Mouse (Mus musculus) midbrain, embryonic 10.5 days (tissue): ENCODE data around the gene Fam110a. TPM values are rescaled to one million over a fixed set of nuclear protein-coding genes. Genes with fewer than 3 reads are reported as not detected.

Experiments used
- DNase-seq: peaks from one replicate; pipeline ENCODE4 v3.0.0-alpha.2; 2017; ENCODE audit warnings: low spot score
- H3K27ac ChIP-seq: fragments of 300-500 bp; sonication (generic); replicated peaks from 2 replicates; pipeline ENCODE4 v1.5.1; 2016; ENCODE audit warnings: mild to moderate bottlenecking
- H3K27me3 ChIP-seq: fragments of 300-500 bp; sonication (generic); 2 replicates; pipeline ENCODE4 v1.6.1; 2016; ENCODE audit warnings: low read depth, mild to moderate bottlenecking; ENCODE audit not compliant: poor library complexity, severe bottlenecking
- H3K36me3 ChIP-seq: fragments of 300-500 bp; sonication (generic); 2 replicates; pipeline ENCODE4 v1.6.1; 2016; ENCODE audit warnings: mild to moderate bottlenecking, moderate library complexity
- H3K4me1 ChIP-seq: fragments of 300-500 bp; sonication (generic); 2 replicates; pipeline ENCODE4 v1.6.1; 2016
- H3K4me3 ChIP-seq: fragments of 300-500 bp; sonication (generic); 2 replicates; pipeline ENCODE4 v1.5.1; 2016; ENCODE audit warnings: mild to moderate bottlenecking, moderate library complexity
- H3K9me3 ChIP-seq: fragments of 300-500 bp; sonication (generic); replicated peaks from 2 replicates; pipeline ENCODE4 v1.6.1; 2016; ENCODE audit warnings: mild to moderate bottlenecking
- WGBS: fragments of 180-500 bp; shearing (Covaris S2); methylation state at CpG from one replicate; pipeline ENCODE4 v1.1.7; 2016; 5-methylcytosine and 5-hydroxymethylcytosine counted together
- polyA plus RNA-seq: library from polyadenylated mRNA; unstranded; fragments of >200 nt; fragmentation: Nextera tagmentation; extraction: Ambion mirVana; gene quantifications from 2 replicates; pipeline ENCODE4 v1.2.1, GENCODE M21; 2016

The Fam110a gene
- polyA plus RNA-seq, 1 experiment from 2014 or later = 79.8 TPM

- no peaks in the 10 kb centered on the region for H3K9me3 ChIP-seq
- peaks cover 27% of the 10 kb centered on the region for H3K36me3 ChIP-seq
- H3K4me3 ChIP-seq = 0 out of 2 replicates have a peak overlapping the region, but pooled peaks have one; percentile 2
- DNase-seq = no peak
- peaks cover 46% of the 10 kb centered on the region for H3K27me3 ChIP-seq
- H3K27ac ChIP-seq = no peak overlapping the region
- H3K4me1 ChIP-seq = peaks cover 90% of the 10 kb centered on the region
- WGBS = 94% methylated on average over 3 of the region's 3 CpGs
Measured at GRCm38 (mm10) chr2:151976067-151976466, 4.0 kb downstream of the Fam110a start.

DNA sequence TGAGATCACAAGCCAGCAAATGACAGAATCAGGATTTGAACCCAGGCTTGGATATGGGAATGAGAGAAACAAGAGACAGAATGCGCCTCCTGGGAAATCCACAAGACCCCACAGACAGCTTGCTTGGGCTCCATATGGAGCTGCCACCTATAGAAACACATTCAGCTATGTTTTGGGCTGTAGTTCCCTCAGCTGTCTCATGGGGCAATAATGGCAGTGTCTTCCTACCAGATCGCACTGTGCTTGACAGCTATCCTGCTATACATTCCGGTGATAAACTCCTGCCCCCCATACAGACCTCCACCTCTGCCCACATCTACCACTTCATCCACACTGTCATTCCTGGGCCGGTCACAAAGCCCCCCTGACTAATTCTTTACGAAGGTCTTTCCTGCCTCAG, 4.7 kb downstream of the Fam110a start:
- Histone ChIP-seq H3K9me3 (no peaks in the 10 kb centered on the region), H3K27ac (no peak overlapping the region), H3K27me3 (peaks cover 48% of the 10 kb centered on the region), H3K4me1 (peaks cover 91% of the 10 kb centered on the region), H3K4me3 (no peak overlapping the region), H3K36me3 (peaks cover 31% of the 10 kb centered on the region)
- WGBS = 84% methylated on average over 5 of the region's 5 CpGs
- DNase-seq = no peak

GRCm38 (mm10) chr2:151973595-151974562, 6.1 kb downstream of the Fam110a start:
- H3K4me3 ChIP-seq = peak overlapping the region; percentile 57
- H3K27ac ChIP-seq = peak overlapping the region; percentile 93
- H3K36me3 ChIP-seq = peaks cover 45% of the 10 kb centered on the region
- peaks cover 57% of the 10 kb centered on the region for H3K27me3 ChIP-seq
- 3% methylated on average over 36 of the region's 36 CpGs for WGBS
- no peaks in the 10 kb centered on the region for H3K9me3 ChIP-seq
- DNase-seq = peak; percentile 57
- H3K4me1 ChIP-seq = peaks cover 94% of the 10 kb centered on the region

DNA sequence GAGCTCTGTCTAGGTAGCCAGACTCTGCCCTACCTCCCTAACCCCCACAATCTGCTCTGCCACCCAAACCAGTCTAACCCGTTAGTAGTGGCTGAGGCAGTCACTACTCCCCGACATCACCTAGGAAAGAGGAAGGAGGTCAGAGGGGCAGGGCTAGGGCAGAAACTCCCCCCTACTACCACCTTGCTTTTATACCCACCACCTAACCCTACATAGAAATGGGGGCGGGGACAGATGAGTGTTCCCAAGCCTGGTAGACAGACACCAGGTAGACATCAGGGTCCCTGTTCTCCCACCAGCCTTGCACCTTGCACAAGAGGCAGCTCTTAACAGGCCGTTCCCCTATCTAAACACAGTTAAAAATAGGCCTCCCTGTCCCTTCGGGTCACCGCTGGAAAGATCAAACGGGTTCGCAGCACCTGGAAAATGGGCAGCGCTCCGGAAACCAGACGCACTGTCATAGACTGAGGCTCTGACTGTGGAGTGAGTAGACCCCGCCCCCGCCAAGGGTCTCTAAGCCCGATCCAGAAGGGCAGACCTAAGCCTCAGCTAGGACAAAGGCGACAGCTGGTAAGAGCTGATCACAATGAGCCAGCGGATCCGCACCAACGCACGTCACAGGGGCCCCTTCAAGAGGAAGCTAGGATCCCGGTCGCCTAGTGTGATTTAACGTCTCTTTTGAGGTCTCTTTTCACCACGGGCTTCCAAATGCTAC, 7.0 kb downstream of the Fam110a start:
- Histone ChIP-seq H3K36me3 (peaks cover 54% of the 10 kb centered on the region), H3K4me1 (peaks cover 94% of the 10 kb centered on the region), H3K27me3 (peaks cover 58% of the 10 kb centered on the region), H3K4me3 (peak overlapping the region; percentile 57), H3K27ac (peak overlapping the region; percentile 93), H3K9me3 (no peaks in the 10 kb centered on the region)
- peak; percentile 86 for DNase-seq
- 12% methylated on average over 23 of the region's 23 CpGs for WGBS

GRCm38 (mm10) chr2:151971748-151972147, 8.3 kb downstream of the Fam110a start:
- H3K36me3 ChIP-seq = peaks cover 49% of the 10 kb centered on the region
- WGBS = 84% methylated on average over 5 of the region's 5 CpGs

DNA sequence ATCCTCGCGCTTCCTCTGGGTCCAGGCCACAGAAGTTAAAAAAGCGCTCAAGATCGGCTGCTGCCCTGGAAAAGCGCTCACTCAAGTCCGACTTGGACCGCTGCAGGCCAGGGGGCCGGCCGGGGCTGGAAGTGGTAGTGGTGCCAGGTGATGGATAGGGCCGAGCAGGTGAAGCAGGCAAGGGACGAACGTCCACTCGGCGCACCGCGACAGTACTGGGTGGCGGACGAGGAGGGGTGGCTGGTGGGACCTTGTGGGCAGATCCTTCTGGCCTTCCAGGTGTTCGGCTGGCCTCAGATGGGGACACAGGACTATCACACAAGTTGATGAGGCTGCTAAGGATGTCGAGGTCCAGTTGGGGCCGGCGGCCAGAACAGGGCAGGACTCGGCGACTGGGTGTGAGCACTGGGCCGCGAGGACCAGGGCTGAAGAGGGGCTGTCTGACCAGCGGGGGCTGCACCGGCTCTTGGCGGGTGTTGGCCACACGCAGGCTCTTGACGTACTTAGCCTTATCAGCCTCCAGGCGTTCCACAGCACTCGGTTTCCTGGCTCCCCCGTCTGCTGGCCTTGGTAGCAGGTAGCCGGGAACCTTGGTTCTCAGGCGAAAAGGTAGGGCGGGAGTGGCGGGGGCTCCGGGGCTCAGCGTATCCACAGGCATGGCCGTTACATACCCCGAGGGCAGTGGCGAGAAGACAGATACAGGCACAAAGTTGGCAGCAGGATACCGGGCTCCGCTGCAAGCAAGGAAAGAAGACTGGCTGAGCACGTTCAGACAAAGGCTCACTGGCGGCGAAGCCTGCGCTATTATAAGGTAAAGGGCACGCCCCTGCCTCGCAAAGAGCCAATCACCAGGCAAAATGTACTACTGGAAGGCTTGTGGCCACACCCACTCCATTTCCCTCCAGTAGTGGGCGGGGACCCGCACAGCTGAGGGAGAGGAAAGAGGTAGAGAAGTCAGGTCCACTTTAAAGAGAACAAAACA, 9.5 kb downstream of the Fam110a start:
- peaks cover 60% of the 10 kb centered on the region for H3K27me3 ChIP-seq
- H3K4me1 ChIP-seq = peaks cover 89% of the 10 kb centered on the region
- H3K27ac ChIP-seq = peak overlapping the region; percentile 95
- DNase-seq = peak; percentile 88
- H3K36me3 ChIP-seq = peaks cover 37% of the 10 kb centered on the region
- WGBS = 47% methylated on average over 53 of the region's 53 CpGs
- peak overlapping the region; percentile 59 for H3K4me3 ChIP-seq
- no peaks in the 10 kb centered on the region for H3K9me3 ChIP-seq

More at GRCm38 (mm10) chr2:151971748-151972147, 8.3 kb downstream of the Fam110a start:
- Histone ChIP-seq H3K9me3 (no peaks in the 10 kb centered on the region), H3K4me3 (peak overlapping the region; percentile 59; the same call in 1 of the 2 replicates), H3K27ac (peak overlapping the region; percentile 95), H3K4me1 (peaks cover 94% of the 10 kb centered on the region), H3K27me3 (peaks cover 61% of the 10 kb centered on the region)
- no peak for DNase-seq

DNA sequence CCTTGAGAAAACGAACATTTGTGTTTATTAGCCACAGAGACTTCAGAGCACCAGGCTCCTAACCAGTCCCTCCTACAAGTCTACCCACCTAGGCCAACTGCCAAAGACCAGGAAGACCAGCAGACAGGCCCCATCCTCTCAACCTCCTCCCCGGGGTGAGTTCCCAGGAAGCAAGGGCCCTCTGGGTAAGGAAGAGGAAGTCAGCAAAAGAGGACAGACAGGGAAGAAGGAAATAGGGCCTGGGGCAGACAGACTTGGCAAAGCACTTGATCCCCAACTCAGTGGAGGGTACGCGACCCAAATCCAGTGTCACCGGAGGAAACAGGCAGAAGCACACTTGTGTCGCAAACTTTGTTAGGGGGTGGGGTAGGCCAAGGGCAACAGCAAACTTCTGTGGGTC, 10.6 kb downstream of the Fam110a start:
- Histone ChIP-seq H3K4me3 (peak overlapping the region; percentile 59), H3K9me3 (no peaks in the 10 kb centered on the region), H3K36me3 (peaks cover 35% of the 10 kb centered on the region), H3K27me3 (peaks cover 60% of the 10 kb centered on the region), H3K4me1 (peaks cover 93% of the 10 kb centered on the region), H3K27ac (peak overlapping the region; percentile 95)
- DNase-seq = no peak
- 95% methylated on average over 6 of the region's 6 CpGs for WGBS

DNA sequence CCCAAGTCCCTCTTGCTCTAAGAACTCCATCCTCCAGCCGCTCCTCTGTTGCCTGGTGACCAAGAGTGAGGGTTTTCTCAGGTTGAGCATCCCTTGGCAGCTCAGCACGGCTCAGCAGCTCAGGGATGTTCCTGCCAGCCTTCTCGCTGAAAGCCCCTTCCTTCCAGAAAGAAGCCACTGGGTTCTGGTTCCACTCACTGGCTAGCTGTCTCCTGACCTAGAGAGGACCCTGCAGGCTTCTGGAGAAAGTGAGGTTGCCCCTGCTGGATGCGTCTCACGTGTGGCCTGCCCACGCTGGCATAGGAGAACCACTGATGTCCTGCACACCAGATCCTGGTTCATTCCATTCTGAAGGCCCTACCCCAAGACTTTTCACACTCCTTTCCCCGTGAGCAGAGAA, 11.0 kb downstream of the Fam110a start:
- Histone ChIP-seq H3K9me3 (no peaks in the 10 kb centered on the region), H3K4me3 (peak overlapping the region; percentile 59), H3K4me1 (peaks cover 93% of the 10 kb centered on the region), H3K27me3 (peaks cover 55% of the 10 kb centered on the region), H3K27ac (peak overlapping the region; percentile 95), H3K36me3 (peaks cover 35% of the 10 kb centered on the region)
- 85% methylated on average over 7 of the region's 7 CpGs for WGBS
- DNase-seq = no peak

- H3K9me3 ChIP-seq = no peaks in the 10 kb centered on the region
- no peak for DNase-seq
- H3K36me3 ChIP-seq = peaks cover 35% of the 10 kb centered on the region
- WGBS = 75% methylated on average over 8 of the region's 8 CpGs
- H3K4me1 ChIP-seq = peaks cover 93% of the 10 kb centered on the region
- H3K27me3 ChIP-seq = peaks cover 55% of the 10 kb centered on the region
- H3K4me3 ChIP-seq = peak overlapping the region; percentile 59
- H3K27ac ChIP-seq = peak overlapping the region; percentile 95
Measured at GRCm38 (mm10) chr2:151968451-151968850, 11.6 kb downstream of the Fam110a start.

DNA sequence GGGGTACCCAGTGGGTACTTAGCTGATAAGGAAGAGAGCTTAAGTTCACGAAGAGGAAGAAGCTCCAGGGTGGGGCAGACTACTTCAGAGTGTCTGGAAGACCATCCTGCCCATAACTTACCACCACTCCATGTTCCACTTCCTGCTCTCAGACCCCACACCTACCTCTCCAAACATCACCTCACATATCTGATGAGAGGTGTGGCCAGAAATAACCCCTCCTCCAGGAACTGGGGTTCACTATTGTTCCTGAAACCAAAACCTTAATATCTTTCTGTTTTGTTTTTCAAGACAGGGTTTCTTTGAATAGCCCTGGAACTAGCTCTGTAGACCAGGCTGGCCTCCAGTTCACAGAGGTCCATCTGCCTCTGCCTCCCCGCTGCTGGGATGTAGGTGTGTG, 12.2 kb downstream of the Fam110a start:
- no peak for DNase-seq
- Histone ChIP-seq H3K27ac (peak overlapping the region; percentile 95), H3K36me3 (peaks cover 35% of the 10 kb centered on the region), H3K27me3 (peaks cover 55% of the 10 kb centered on the region), H3K9me3 (no peaks in the 10 kb centered on the region), H3K4me3 (peak overlapping the region; percentile 59; the same call in 1 of the 2 replicates), H3K4me1 (peaks cover 93% of the 10 kb centered on the region)
- WGBS = 90% methylated on average over 2 of the region's 2 CpGs

DNA sequence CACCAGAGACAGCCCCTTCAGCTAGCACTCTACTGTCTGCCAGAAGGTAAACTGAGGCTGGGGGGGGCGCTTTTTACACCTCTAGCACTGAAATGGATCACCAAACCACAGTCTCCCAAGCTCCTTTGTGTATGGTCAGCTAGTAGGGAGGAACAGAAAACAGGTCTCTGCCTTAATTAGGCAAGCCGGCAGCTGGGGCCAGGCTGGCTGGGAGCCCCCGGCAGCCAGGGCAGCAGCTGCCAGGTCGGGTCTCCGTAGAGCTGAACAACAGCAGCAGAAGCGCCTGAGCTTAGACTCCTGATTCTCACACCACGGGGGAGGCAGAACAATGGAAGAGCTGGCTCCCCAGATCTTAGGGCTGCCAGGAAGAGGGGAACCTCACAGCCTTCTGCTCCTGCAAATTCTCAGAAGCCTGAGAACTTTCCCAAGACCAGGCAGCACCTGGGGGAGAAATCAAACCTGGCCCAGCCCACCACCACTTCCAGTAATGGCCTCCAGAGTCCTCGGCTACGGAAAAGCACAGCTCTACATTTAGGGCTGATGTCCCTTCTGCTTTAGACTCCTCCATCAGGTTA, 12.8 kb downstream of the Fam110a start:
- Histone ChIP-seq H3K36me3 (peaks cover 35% of the 10 kb centered on the region), H3K27me3 (peaks cover 52% of the 10 kb centered on the region), H3K4me1 (peaks cover 93% of the 10 kb centered on the region), H3K27ac (peak overlapping the region; percentile 95), H3K9me3 (no peaks in the 10 kb centered on the region), H3K4me3 (peak overlapping the region; percentile 59)
- WGBS = 24% methylated on average over 9 of the region's 9 CpGs
- peak; percentile 61 for DNase-seq
